Mouse (Mus musculus) limb, embryonic 14.5 days (tissue): ENCODE results near the gene Clca3a1. TPM values are rescaled to one million over a fixed set of nuclear protein-coding genes. Genes with fewer than 3 reads are reported as not detected.
"Not testable (repeated sequence)": the region's sequence is repeated elsewhere in the genome, so short reads cannot be mapped to it uniquely, and the experiment has no call there.

Source experiments
- ATAC-seq: fragments of 200-750 bp; cut with Nextera tagmentation; 2 replicates; pipeline ENCODE4 v1.8.0; 2017; ENCODE audit warnings: low read depth, moderate number of reproducible peaks, moderate TSS enrichment; ENCODE audit not compliant: low FRiP score
- DNase-seq: peaks from one replicate; pipeline ENCODE4 v3.0.0-alpha.2; 2015; ENCODE audit warnings: low spot score
- H3K27ac ChIP-seq: fragments of 300-500 bp; sonication (generic); replicated peaks from 2 replicates; pipeline ENCODE4 v1.5.1; 2014; ENCODE audit warnings: low read depth, mild to moderate bottlenecking, low read length, moderate library complexity, mixed read lengths
- H3K27me3 ChIP-seq: fragments of 300-500 bp; sonication (generic); 2 replicates; pipeline ENCODE4 v1.6.1; 2014; ENCODE audit warnings: low read length, mixed read lengths; ENCODE audit not compliant: control insufficient read depth, insufficient read depth
- H3K36me3 ChIP-seq: fragments of 300-500 bp; sonication (generic); 2 replicates; pipeline ENCODE4 v1.6.1; 2014; ENCODE audit warnings: mild to moderate bottlenecking, low read length, moderate library complexity, mixed read lengths; ENCODE audit not compliant: control insufficient read depth, insufficient read depth
- H3K4me1 ChIP-seq: fragments of 300-500 bp; sonication (generic); 2 replicates; pipeline ENCODE4 v1.6.1; 2014; ENCODE audit warnings: antibody characterized with exemption, low read length, mixed read lengths; ENCODE audit not compliant: control insufficient read depth, insufficient read depth
- H3K4me2 ChIP-seq: fragments of 300-500 bp; sonication (generic); replicated peaks from 2 replicates; pipeline ENCODE4 v1.6.1; 2014; ENCODE audit warnings: low read depth, mild to moderate bottlenecking, low read length, moderate library complexity; ENCODE audit not compliant: severe bottlenecking
- H3K4me3 ChIP-seq: fragments of 300-500 bp; sonication (generic); replicated peaks from 2 replicates; pipeline ENCODE4 v1.5.1; 2014; ENCODE audit warnings: low read length
- H3K9ac ChIP-seq: fragments of 300-500 bp; sonication (generic); 2 replicates; pipeline ENCODE4 v1.6.1; 2014; ENCODE audit warnings: mild to moderate bottlenecking, low read depth, low read length, moderate library complexity; ENCODE audit not compliant: severe bottlenecking
- H3K9me3 ChIP-seq: fragments of 300-500 bp; sonication (generic); 2 replicates; pipeline ENCODE4 v1.6.1; 2016; ENCODE audit warnings: low read length; ENCODE audit not compliant: control insufficient read depth
- POLR2A ChIP-seq: fragments of 200-500 bp; IDR thresholded peaks from 2 replicates; pipeline ENCODE4 v1.8.0; 2012; ENCODE audit warnings: inconsistent platforms, mild to moderate bottlenecking, moderate library complexity, borderline replicate concordance; ENCODE audit not compliant: insufficient read depth, insufficient read length; ENCODE audit errors: extremely low read depth
- WGBS: fragments of 180-500 bp; shearing (Covaris S2); extraction: QIAGEN DNeasy Blood & Tissue Kit; methylation state at CpG from one replicate; pipeline ENCODE4 v1.1.7; 2014; 5-methylcytosine and 5-hydroxymethylcytosine counted together
- polyA plus RNA-seq, 2 experiments: library from polyadenylated mRNA; depleted of rRNA in 1 of 2; stranded (reverse) in 1 of 2; unstranded in 1 of 2; fragments of >200 nt; fragmentation: Nextera tagmentation in 1 of 2; extraction: Ambion mirVana in 1 of 2; gene quantifications; 2 replicates each; pipeline versions ENCODE4 v1.2.1 to v1.2.3; 2012 to 2014

Gene Clca3a1
- polyA plus RNA-seq (2012; rRNA removed), result 2.0 and 2.1 TPM in 2 replicates
- 0.58 and 0.70 TPM in 2 replicates for polyA plus RNA-seq (2014; fragmentation: Nextera tagmentation; extraction: Ambion mirVana)

GRCm38 (mm10) chr3:144760592-144761309, at the start of gene Clca3a1:
Gene Clca3a1, minus strand, starts transcription at chr3:144760977.
- Histone ChIP-seq H3K27ac (no peak within 1 kb of the TSS), H3K9me3 (no peaks in the 10 kb centered on the region), H3K4me2 (no peak within 1 kb of the TSS), H3K4me1 (peaks cover 5% of the 10 kb centered on the region; the same call in 1 of the 2 replicates), H3K27me3 (no peaks in the 10 kb centered on the region), H3K36me3 (no peaks in the 10 kb centered on the region), H3K4me3 (no peak within 1 kb of the TSS), H3K9ac (no peak within 1 kb of the TSS)
- 60% methylated on average over 9 of the region's 11 CpGs for WGBS
- DNase-seq (peak; percentile 60), ATAC-seq (peak; percentile 19; the same call in 1 of the 2 replicates)
- no peak for TF ChIP-seq POLR2A

DNA sequence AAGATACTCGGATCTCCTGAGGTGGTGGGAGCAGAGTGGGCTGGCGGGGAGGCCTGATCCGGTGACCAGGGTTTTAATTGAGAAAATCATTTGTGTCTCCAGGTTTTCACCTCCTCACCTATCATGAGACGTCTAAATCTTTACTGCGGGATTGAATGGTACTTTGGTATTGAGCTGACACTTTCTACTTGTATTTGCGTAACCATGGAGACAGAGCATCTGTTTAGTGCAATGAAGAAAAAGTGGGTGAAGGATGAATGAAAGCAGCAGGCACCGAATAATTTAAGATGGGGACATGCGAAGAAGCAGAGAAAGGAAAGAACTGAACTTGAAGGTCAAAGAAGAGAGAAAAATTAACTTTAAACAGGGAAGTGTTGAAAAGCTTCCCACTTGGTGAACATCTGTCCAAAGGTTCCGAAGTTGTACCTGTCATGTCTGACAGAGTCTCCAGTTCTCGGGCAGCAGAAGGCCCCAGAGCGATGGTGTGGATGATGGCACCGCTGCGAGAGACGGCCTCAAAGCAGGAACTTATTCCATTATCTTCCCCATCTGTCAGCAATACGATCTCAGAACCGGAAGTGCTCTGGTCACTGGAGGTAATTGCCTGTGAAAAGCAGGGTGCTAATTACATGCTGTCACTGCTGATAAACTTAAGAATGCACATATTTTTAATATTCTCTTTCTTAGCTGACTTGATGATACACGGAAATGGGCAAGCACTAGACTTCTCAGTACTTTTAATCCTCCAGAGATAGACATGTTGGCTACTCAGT, 47.6 kb upstream of the Clca3a1 start:
- H3K27me3 ChIP-seq, H3K9ac ChIP-seq, H3K4me3 ChIP-seq, H3K9me3 ChIP-seq, H3K36me3 ChIP-seq, H3K4me1 ChIP-seq, DNase-seq, H3K27ac ChIP-seq, H3K4me2 ChIP-seq, ATAC-seq: not testable (repeated sequence)
- 63% methylated on average over 14 of the region's 17 CpGs for WGBS

DNA sequence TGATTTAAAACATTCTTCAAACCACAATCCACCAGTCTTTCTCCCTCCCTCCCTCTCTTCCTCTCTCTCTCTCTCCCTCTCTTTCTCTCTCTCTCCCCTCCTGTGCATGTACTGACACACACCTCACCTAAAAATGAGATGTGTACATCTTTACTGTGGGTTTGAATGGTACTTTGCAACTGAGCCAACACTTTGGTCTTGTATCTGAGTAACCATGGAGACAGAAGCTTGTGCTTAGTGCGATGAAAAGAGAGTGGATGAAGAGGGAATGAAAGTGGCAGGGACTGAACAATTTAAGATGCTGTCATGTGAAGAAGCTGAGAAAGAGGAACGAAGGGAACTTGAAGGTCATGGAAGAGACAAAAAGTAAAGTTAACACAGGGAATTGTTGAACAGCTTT, 45.8 kb upstream of the Clca3a1 start:
- ATAC-seq, H3K36me3 ChIP-seq, H3K9me3 ChIP-seq, H3K9ac ChIP-seq, DNase-seq, H3K4me3 ChIP-seq, H3K4me1 ChIP-seq, H3K4me2 ChIP-seq, H3K27me3 ChIP-seq, H3K27ac ChIP-seq: not testable (repeated sequence)
- 76% methylated on average over 2 of the region's 2 CpGs for WGBS

- DNase-seq (peak; percentile 32), ATAC-seq (no peak)
- Histone ChIP-seq H3K4me2 (no peak overlapping the region), H3K4me1 (no peaks in the 10 kb centered on the region), H3K4me3 (no peak overlapping the region), H3K27ac (no peak overlapping the region), H3K9me3 (no peaks in the 10 kb centered on the region), H3K36me3 (no peaks in the 10 kb centered on the region), H3K9ac (no peak overlapping the region), H3K27me3 (no peaks in the 10 kb centered on the region)
- no peak for TF ChIP-seq POLR2A
- WGBS, result 29% methylated on average over 8 of the region's 8 CpGs
Observed at GRCm38 (mm10) chr3:144801861-144802260, 41.1 kb upstream of the Clca3a1 start.

GRCm38 (mm10) chr3:144785181-144786148, 24.7 kb upstream of the Clca3a1 start:
- H3K4me3 ChIP-seq, result no peak overlapping the region
- H3K9me3 ChIP-seq, result no peaks in the 10 kb centered on the region
- DNase-seq, result no peak
- TF ChIP-seq POLR2A, result no peak
- no peak overlapping the region for H3K27ac ChIP-seq
- no peak for ATAC-seq
- no peaks in the 10 kb centered on the region for H3K4me1 ChIP-seq
- no peaks in the 10 kb centered on the region for H3K36me3 ChIP-seq
- WGBS, result 74% methylated on average over 11 of the region's 11 CpGs
- no peak overlapping the region for H3K4me2 ChIP-seq
- no peak overlapping the region for H3K9ac ChIP-seq
- no peaks in the 10 kb centered on the region for H3K27me3 ChIP-seq
